Comparison of ENCODE assay signal across 9 mouse cellular contexts in genomic region chr5:119748667-119749066, GRCm38 (mm10).
DNase-seq lines count a peak whose midpoint lies in the region; ATAC-seq lines count a peak whose summit lies in the region.
"Had no signal": no experiment of that assay in that cellular context is flagged by ENCODE, and none has a peak within 500 bp of the region (broad histone marks: within the 10 kb centered on the region; RNA-seq: fewer than 3 reads in every experiment).

No protein-coding gene starts in this region.

- no peak for DNase-seq in kidney, postnatal 36 days
- DNase-seq in embryonic facial prominence, embryonic 11.5 days (ENCODE audit: low spot score), result peak; percentile 23
- DNase-seq in neural tube, embryonic 11.5 days (ENCODE audit: low spot score), result peak; percentile 48
- DNase-seq in right cerebral cortex, postnatal 25 days, result no peak
- no peak for DNase-seq in left cerebral cortex, postnatal 36 days (ENCODE audit: low spot score in 2 of 2)
- no peak for DNase-seq in left cerebral cortex, adult 11 months (ENCODE audit: low spot score)
- DNase-seq: kidney, postnatal 4 days had no signal

- no peaks in the 10 kb centered on the region for H3K36me3 ChIP-seq in kidney, embryonic 14.5 days (ENCODE audit: control insufficient read depth, insufficient read depth, low read length)
- H3K36me3 ChIP-seq in embryonic facial prominence, embryonic 11.5 days (replicated peaks; ENCODE audit: control insufficient read depth, insufficient read depth, low read depth, low read length), result no peaks in the 10 kb centered on the region
- no peaks in the 10 kb centered on the region for H3K36me3 ChIP-seq in hindbrain, embryonic 16.5 days (ENCODE audit: control insufficient read depth, insufficient read depth, low read length)
- no peaks in the 10 kb centered on the region for H3K36me3 ChIP-seq in neural tube, embryonic 11.5 days (ENCODE audit: control insufficient read depth, insufficient read depth, low read length)

- WGBS in kidney, embryonic 14.5 days, result under 1% methylated on average over 21 of the region's 21 CpGs
- WGBS in embryonic facial prominence, embryonic 11.5 days, result under 1% methylated on average over 21 of the region's 21 CpGs
- under 1% methylated on average over 21 of the region's 21 CpGs for WGBS in hindbrain, embryonic 16.5 days
- 1% methylated on average over 21 of the region's 21 CpGs for WGBS in neural tube, embryonic 11.5 days

- peaks cover 8% of the 10 kb centered on the region; the same call in 1 of the 2 replicates for H3K4me1 ChIP-seq in kidney, embryonic 14.5 days (ENCODE audit: control insufficient read depth, insufficient read depth, low read length)
- H3K4me1 ChIP-seq in embryonic facial prominence, embryonic 11.5 days (ENCODE audit: control insufficient read depth, insufficient read depth, low read length), result no peaks in the 10 kb centered on the region; the same call in 1 of the 2 replicates
- no peaks in the 10 kb centered on the region; the same call in 1 of the 2 replicates for H3K4me1 ChIP-seq in hindbrain, embryonic 16.5 days (ENCODE audit: control insufficient read depth, insufficient read depth, low read depth, low read length)
- no peaks in the 10 kb centered on the region; the same call in 1 of the 2 replicates for H3K4me1 ChIP-seq in neural tube, embryonic 11.5 days (ENCODE audit: control insufficient read depth, insufficient read depth, low read length)

- peak overlapping the region; percentile 31 for H3K4me2 ChIP-seq in kidney, embryonic 14.5 days (replicated peaks; ENCODE audit: low read depth, low read length)
- H3K4me2 ChIP-seq in embryonic facial prominence, embryonic 11.5 days (ENCODE audit: low read depth, low read length), result peak overlapping the region; percentile 40
- peak overlapping the region; percentile 43 for H3K4me2 ChIP-seq in hindbrain, embryonic 16.5 days (ENCODE audit: low read length)
- peak overlapping the region; percentile 13 for H3K4me2 ChIP-seq in neural tube, embryonic 11.5 days (ENCODE audit: low read depth)

- H3K9me3 ChIP-seq in kidney, embryonic 14.5 days (ENCODE audit: control insufficient read depth, low read length), result 0 out of 2 replicates have a peak, but pooled peaks cover under 1% of the 10 kb centered on the region
- H3K9me3 ChIP-seq in embryonic facial prominence, embryonic 11.5 days (replicated peaks; ENCODE audit: control insufficient read depth, low read length), result no peaks in the 10 kb centered on the region
- H3K9me3 ChIP-seq in hindbrain, embryonic 16.5 days (ENCODE audit: control insufficient read depth, low read length), result no peaks in the 10 kb centered on the region; the same call in 1 of the 2 replicates
- H3K9me3 ChIP-seq in neural tube, embryonic 11.5 days (ENCODE audit: control insufficient read depth, low read length), result no peaks in the 10 kb centered on the region

- no peak overlapping the region for H3K27ac ChIP-seq in kidney, embryonic 14.5 days (ENCODE audit: low read depth, low read length)
- no peak overlapping the region for H3K27ac ChIP-seq in embryonic facial prominence, embryonic 11.5 days (replicated peaks; ENCODE audit: low read depth, low read length)
- no peak overlapping the region for H3K27ac ChIP-seq in hindbrain, embryonic 16.5 days (ENCODE audit: low read depth, low read length)
- H3K27ac ChIP-seq in neural tube, embryonic 11.5 days (ENCODE audit: low read depth, low read length), result no peak overlapping the region

- intact Hi-C loops in left cerebral cortex, postnatal 36 days (cut with DNase I), result no loop called here

- peak overlapping the region; percentile 13; the same call in 1 of the 2 replicates for H3K4me3 ChIP-seq in kidney, embryonic 14.5 days (ENCODE audit: low read length)
- peak overlapping the region; percentile 3; the same call in 1 of the 2 replicates for H3K4me3 ChIP-seq in embryonic facial prominence, embryonic 11.5 days (ENCODE audit: low read depth, low read length)
- peak overlapping the region; percentile 20 for H3K4me3 ChIP-seq in hindbrain, embryonic 16.5 days (ENCODE audit: low read length)
- H3K4me3 ChIP-seq in neural tube, embryonic 11.5 days (ENCODE audit: low read depth, low read length), result 0 out of 2 replicates have a peak overlapping the region, but pooled peaks have one; percentile 4

- peaks cover 46% of the 10 kb centered on the region for H3K27me3 ChIP-seq in kidney, embryonic 14.5 days (ENCODE audit: control insufficient read depth, insufficient read depth, low read length)
- H3K27me3 ChIP-seq in embryonic facial prominence, embryonic 11.5 days (ENCODE audit: control insufficient read depth, insufficient read depth, low read length), result peaks cover 24% of the 10 kb centered on the region
- peaks cover 22% of the 10 kb centered on the region for H3K27me3 ChIP-seq in hindbrain, embryonic 16.5 days (replicated peaks; ENCODE audit: control insufficient read depth, insufficient read depth, low read length)
- H3K27me3 ChIP-seq in neural tube, embryonic 11.5 days (ENCODE audit: control insufficient read depth, insufficient read depth, low read length), result peaks cover 34% of the 10 kb centered on the region

- ATAC-seq in kidney, embryonic 14.5 days (ENCODE audit: low FRiP score, low TSS enrichment), result no peak
- ATAC-seq in embryonic facial prominence, embryonic 11.5 days (replicated peaks; ENCODE audit: insufficient number of reproducible peaks, low FRiP score, low TSS enrichment, low read depth), result no peak
- no peak for ATAC-seq in hindbrain, embryonic 16.5 days
- ATAC-seq in neural tube, embryonic 11.5 days (ENCODE audit: insufficient read depth, low FRiP score, low TSS enrichment), result no peak

- H3K9ac ChIP-seq in kidney, embryonic 14.5 days (ENCODE audit: low read depth, low read length), result no peak overlapping the region
- H3K9ac ChIP-seq in embryonic facial prominence, embryonic 11.5 days (replicated peaks; ENCODE audit: low read length), result no peak overlapping the region
- 0 out of 2 replicates have a peak overlapping the region, but pooled peaks have one; percentile 17 for H3K9ac ChIP-seq in hindbrain, embryonic 16.5 days (ENCODE audit: low read depth, low read length)
- no peak overlapping the region for H3K9ac ChIP-seq in neural tube, embryonic 11.5 days (ENCODE audit: low read length)

Comparison
In these comparisons a context has a peak if more than half of its experiments do, and no peak if none do; other contexts are left out.
1. DNase-seq: peak in embryonic facial prominence, embryonic 11.5 days (single experiment) and neural tube, embryonic 11.5 days (single experiment); none in kidney, postnatal 36 days (0 of 2), right cerebral cortex, postnatal 25 days (single experiment), left cerebral cortex, postnatal 36 days (0 of 2) and left cerebral cortex, adult 11 months (single experiment).
2. Peak in every context shown above with its lines, with median percentiles within 50 percentile points of each other: H3K4me2 ChIP-seq and H3K4me3 ChIP-seq.